Mouse (Mus musculus): Measurements from ENCODE around the gene Ppp1ca. TPM values are rescaled to one million over a fixed set of nuclear protein-coding genes. Genes with fewer than 3 reads are reported as not detected.

Ppp1ca gene
- polyA plus RNA-seq, 1 experiment from 2014 or later = 799 TPM

- ATAC-seq = peak; percentile 26
These were observed 40.3 kb downstream of the Ppp1ca start for GRCm38 (mm10) chr19:4232186-4232572.

GRCm38 (mm10) chr19:4232651-4233050 lies 40.8 kb downstream of the Ppp1ca start:
- Histone ChIP-seq H3K27me3 (replicated peaks; ENCODE audit: control insufficient read depth, insufficient read depth, low read length) (no peaks in the 10 kb centered on the region), H3K4me2 (ENCODE audit: low read depth, low read length) (peak overlapping the region; percentile 80), H3K27ac (ENCODE audit: low read length) (peak overlapping the region; percentile 84; the same call in 1 of the 2 replicates), H3K36me3 (ENCODE audit: control insufficient read depth, insufficient read depth, low read length) (no peaks in the 10 kb centered on the region), H3K9me3 (ENCODE audit: control insufficient read depth, low read length) (0 out of 2 replicates have a peak, but pooled peaks cover 2% of the 10 kb centered on the region), H3K9ac (ENCODE audit: low read depth, low read length) (peak overlapping the region; percentile 72; the same call in 1 of the 2 replicates), H3K4me3 (ENCODE audit: low read length) (peak overlapping the region; percentile 62; the same call in 1 of the 2 replicates), H3K4me1 (ENCODE audit: control insufficient read depth, insufficient read depth, low read length) (peaks cover 29% of the 10 kb centered on the region)
- no peak for ATAC-seq
- WGBS = 81% methylated on average over 7 of the region's 7 CpGs

More at GRCm38 (mm10) chr19:4232186-4232572, 40.3 kb downstream of the Ppp1ca start:
- 16% methylated on average over 2 of the region's 2 CpGs for WGBS
- Histone ChIP-seq H3K4me2 (ENCODE audit: low read depth, low read length) (peak overlapping the region; percentile 80), H3K4me3 (ENCODE audit: low read length) (peak overlapping the region; percentile 62), H3K27ac (ENCODE audit: low read length) (peak overlapping the region; percentile 84), H3K9me3 (ENCODE audit: control insufficient read depth, low read length) (no peaks in the 10 kb centered on the region), H3K4me1 (ENCODE audit: control insufficient read depth, insufficient read depth, low read length) (peaks cover 32% of the 10 kb centered on the region), H3K36me3 (ENCODE audit: control insufficient read depth, insufficient read depth, low read length) (no peaks in the 10 kb centered on the region), H3K9ac (ENCODE audit: low read depth, low read length) (peak overlapping the region; percentile 72), H3K27me3 (replicated peaks; ENCODE audit: control insufficient read depth, insufficient read depth, low read length) (no peaks in the 10 kb centered on the region)

GRCm38 (mm10) chr19:4234548-4234947 lies 42.7 kb downstream of the Ppp1ca start:
- no peak for ATAC-seq
- Histone ChIP-seq H3K9me3 (ENCODE audit: control insufficient read depth, low read length) (0 out of 2 replicates have a peak, but pooled peaks cover 2% of the 10 kb centered on the region), H3K27ac (ENCODE audit: low read length) (no peak overlapping the region), H3K4me2 (ENCODE audit: low read depth, low read length) (no peak overlapping the region), H3K36me3 (ENCODE audit: control insufficient read depth, insufficient read depth, low read length) (no peaks in the 10 kb centered on the region), H3K4me3 (ENCODE audit: low read length) (no peak overlapping the region), H3K4me1 (ENCODE audit: control insufficient read depth, insufficient read depth, low read length) (peaks cover 19% of the 10 kb centered on the region), H3K9ac (ENCODE audit: low read depth, low read length) (no peak overlapping the region), H3K27me3 (replicated peaks; ENCODE audit: control insufficient read depth, insufficient read depth, low read length) (no peaks in the 10 kb centered on the region)
- WGBS = 71% methylated on average over 4 of the region's 4 CpGs

- no peak for ATAC-seq
- no peak overlapping the region for H3K9ac ChIP-seq (ENCODE audit: low read depth, low read length)
- H3K36me3 ChIP-seq (ENCODE audit: control insufficient read depth, insufficient read depth, low read length) = no peaks in the 10 kb centered on the region
- 57% methylated on average over 8 of the region's 8 CpGs for WGBS
- H3K4me2 ChIP-seq (ENCODE audit: low read depth, low read length) = no peak overlapping the region
- H3K9me3 ChIP-seq (ENCODE audit: control insufficient read depth, low read length) = 0 out of 2 replicates have a peak, but pooled peaks cover 2% of the 10 kb centered on the region
- no peaks in the 10 kb centered on the region for H3K4me1 ChIP-seq (ENCODE audit: control insufficient read depth, insufficient read depth, low read length)
- H3K27me3 ChIP-seq (replicated peaks; ENCODE audit: control insufficient read depth, insufficient read depth, low read length) = no peaks in the 10 kb centered on the region
- H3K4me3 ChIP-seq (ENCODE audit: low read length) = no peak overlapping the region
- no peak overlapping the region for H3K27ac ChIP-seq (ENCODE audit: low read length)
These were observed 48.4 kb downstream of the Ppp1ca start for GRCm38 (mm10) chr19:4240247-4240668.

GRCm38 (mm10) chr19:4242416-4242815 lies 50.6 kb downstream of the Ppp1ca start:
- Histone ChIP-seq H3K27ac (ENCODE audit: low read length) (no peak overlapping the region), H3K36me3 (ENCODE audit: control insufficient read depth, insufficient read depth, low read length) (no peaks in the 10 kb centered on the region), H3K9ac (ENCODE audit: low read depth, low read length) (no peak overlapping the region), H3K4me2 (ENCODE audit: low read depth, low read length) (no peak overlapping the region), H3K9me3 (ENCODE audit: control insufficient read depth, low read length) (0 out of 2 replicates have a peak, but pooled peaks cover 1% of the 10 kb centered on the region), H3K27me3 (replicated peaks; ENCODE audit: control insufficient read depth, insufficient read depth, low read length) (no peaks in the 10 kb centered on the region), H3K4me1 (ENCODE audit: control insufficient read depth, insufficient read depth, low read length) (no peaks in the 10 kb centered on the region), H3K4me3 (ENCODE audit: low read length) (no peak overlapping the region)
- ATAC-seq = no peak
- 56% methylated on average over 3 of the region's 3 CpGs for WGBS

GRCm38 (mm10) chr19:4244775-4245174 lies 52.9 kb downstream of the Ppp1ca start:
- Histone ChIP-seq H3K27me3 (replicated peaks; ENCODE audit: control insufficient read depth, insufficient read depth, low read length) (no peaks in the 10 kb centered on the region), H3K4me1 (ENCODE audit: control insufficient read depth, insufficient read depth, low read length) (no peaks in the 10 kb centered on the region), H3K4me2 (ENCODE audit: low read depth, low read length) (no peak overlapping the region), H3K9me3 (ENCODE audit: control insufficient read depth, low read length) (no peaks in the 10 kb centered on the region), H3K9ac (ENCODE audit: low read depth, low read length) (no peak overlapping the region), H3K27ac (ENCODE audit: low read length) (no peak overlapping the region), H3K4me3 (ENCODE audit: low read length) (no peak overlapping the region), H3K36me3 (ENCODE audit: control insufficient read depth, insufficient read depth, low read length) (no peaks in the 10 kb centered on the region)
- 80% methylated on average over 6 of the region's 6 CpGs for WGBS
- ATAC-seq = no peak

Small RNAs within 50 kb of the gene (microRNA-seq; reads per million reads assigned to microRNA genes)
- not detected for gene Gm26115

Other genes with a start within 250 kb of the Ppp1ca start
- not detected in 2 replicates for gene Aldh3b3, start 233.4 kb upstream of the Ppp1ca start, polyA plus RNA-seq (2015; fragmentation: Nextera tagmentation; extraction: Ambion mirVana)
- gene Aldh3b2, start 219.7 kb upstream of the Ppp1ca start, polyA plus RNA-seq (2015; fragmentation: Nextera tagmentation; extraction: Ambion mirVana) = 0.61 and 1.2 TPM in 2 replicates
- 16.9 and 20.1 TPM in 2 replicates for gene Acy3, start 205.5 kb upstream of the Ppp1ca start, polyA plus RNA-seq (2015; fragmentation: Nextera tagmentation; extraction: Ambion mirVana)
- gene Tbx10, start 199.3 kb upstream of the Ppp1ca start, polyA plus RNA-seq (2015; fragmentation: Nextera tagmentation; extraction: Ambion mirVana) = 0.73 and 0.83 TPM in 2 replicates
- 40.9 and 41.0 TPM in 2 replicates for gene Nudt8, start 191.5 kb upstream of the Ppp1ca start, polyA plus RNA-seq (2015; fragmentation: Nextera tagmentation; extraction: Ambion mirVana)
- gene Gm49405, start 191.4 kb upstream of the Ppp1ca start, polyA plus RNA-seq (2015; fragmentation: Nextera tagmentation; extraction: Ambion mirVana) = 2.0 and 2.4 TPM in 2 replicates
- gene Doc2g, start 188.8 kb upstream of the Ppp1ca start, polyA plus RNA-seq (2015; fragmentation: Nextera tagmentation; extraction: Ambion mirVana) = 2.4 and 3.4 TPM in 2 replicates
- gene Ndufv1, start 179.3 kb upstream of the Ppp1ca start, polyA plus RNA-seq (2015; fragmentation: Nextera tagmentation; extraction: Ambion mirVana) = 299 and 309 TPM in 2 replicates
- 1,107 and 1,114 TPM in 2 replicates for gene Gstp1, start 154.1 kb upstream of the Ppp1ca start, polyA plus RNA-seq (2015; fragmentation: Nextera tagmentation; extraction: Ambion mirVana)
- 33.6 and 65.0 TPM in 2 replicates for gene Gstp2, start 146.0 kb upstream of the Ppp1ca start, polyA plus RNA-seq (2015; fragmentation: Nextera tagmentation; extraction: Ambion mirVana)
- gene Gstp3, start 132.5 kb upstream of the Ppp1ca start, polyA plus RNA-seq (2015; fragmentation: Nextera tagmentation; extraction: Ambion mirVana) = 15.1 and 18.1 TPM in 2 replicates
- gene Cabp2, start 110.5 kb upstream of the Ppp1ca start, polyA plus RNA-seq (2015; fragmentation: Nextera tagmentation; extraction: Ambion mirVana) = 2.1 and 3.1 TPM in 2 replicates
- gene Cdk2ap2, start 94.9 kb upstream of the Ppp1ca start, polyA plus RNA-seq (2015; fragmentation: Nextera tagmentation; extraction: Ambion mirVana) = 159 TPM in 2 replicates
- 17.5 and 19.7 TPM in 2 replicates for gene Pitpnm1, start 92.1 kb upstream of the Ppp1ca start, polyA plus RNA-seq (2015; fragmentation: Nextera tagmentation; extraction: Ambion mirVana)
- 78.4 and 81.2 TPM in 2 replicates for gene Aip, start 66.2 kb upstream of the Ppp1ca start, polyA plus RNA-seq (2015; fragmentation: Nextera tagmentation; extraction: Ambion mirVana)
- gene Gpr152, start 52.3 kb upstream of the Ppp1ca start, polyA plus RNA-seq (2015; fragmentation: Nextera tagmentation; extraction: Ambion mirVana) = 0.04 TPM in 1 of 2 replicates, not detected in the other
- gene Cabp4, start 48.0 kb upstream of the Ppp1ca start, polyA plus RNA-seq (2015; fragmentation: Nextera tagmentation; extraction: Ambion mirVana) = 0.11 and 0.20 TPM in 2 replicates
- 264 and 288 TPM in 2 replicates for gene Coro1b, start 43.4 kb upstream of the Ppp1ca start, polyA plus RNA-seq (2015; fragmentation: Nextera tagmentation; extraction: Ambion mirVana)
- 5.8 and 6.7 TPM in 2 replicates for gene Ptprcap, start 38.5 kb upstream of the Ppp1ca start, polyA plus RNA-seq (2015; fragmentation: Nextera tagmentation; extraction: Ambion mirVana)
- gene Rps6kb2, start 28.7 kb upstream of the Ppp1ca start, polyA plus RNA-seq (2015; fragmentation: Nextera tagmentation; extraction: Ambion mirVana) = 43.9 and 49.7 TPM in 2 replicates
- 1.3 and 1.4 TPM in 2 replicates for gene Carns1, start 16.6 kb upstream of the Ppp1ca start, polyA plus RNA-seq (2015; fragmentation: Nextera tagmentation; extraction: Ambion mirVana)
- gene Tbc1d10c, start 781 bp upstream of the Ppp1ca start, polyA plus RNA-seq (2015; fragmentation: Nextera tagmentation; extraction: Ambion mirVana) = 3.6 and 4.0 TPM in 2 replicates
- 31.7 and 34.2 TPM in 2 replicates for gene Rad9a, start 9.6 kb downstream of the Ppp1ca start, polyA plus RNA-seq (2015; fragmentation: Nextera tagmentation; extraction: Ambion mirVana)
- gene Clcf1, start 22.2 kb downstream of the Ppp1ca start, polyA plus RNA-seq (2015; fragmentation: Nextera tagmentation; extraction: Ambion mirVana) = 5.9 TPM in 2 replicates
- gene AC109138.7, start 22.3 kb downstream of the Ppp1ca start, polyA plus RNA-seq (2015; fragmentation: Nextera tagmentation; extraction: Ambion mirVana) = not detected in 2 replicates
- 46.7 and 52.9 TPM in 2 replicates for gene Pold4, start 39.8 kb downstream of the Ppp1ca start, polyA plus RNA-seq (2015; fragmentation: Nextera tagmentation; extraction: Ambion mirVana)
- gene Ssh3, start 77.1 kb downstream of the Ppp1ca start, polyA plus RNA-seq (2015; fragmentation: Nextera tagmentation; extraction: Ambion mirVana) = 31.8 and 33.6 TPM in 2 replicates
- gene Ankrd13d, start 91.1 kb downstream of the Ppp1ca start, polyA plus RNA-seq (2015; fragmentation: Nextera tagmentation; extraction: Ambion mirVana) = 4.1 and 4.6 TPM in 2 replicates
- gene Grk2, start 114.2 kb downstream of the Ppp1ca start, polyA plus RNA-seq (2015; fragmentation: Nextera tagmentation; extraction: Ambion mirVana) = 15.3 and 15.4 TPM in 2 replicates
- gene Kdm2a, start 206.2 kb downstream of the Ppp1ca start, polyA plus RNA-seq (2015; fragmentation: Nextera tagmentation; extraction: Ambion mirVana) = 31.4 and 34.8 TPM in 2 replicates
- 24.1 and 28.2 TPM in 2 replicates for gene Rhod, start 247.4 kb downstream of the Ppp1ca start, polyA plus RNA-seq (2015; fragmentation: Nextera tagmentation; extraction: Ambion mirVana)